Mouse (Mus musculus) forebrain, embryonic 14.5 days (tissue): ENCODE data around the gene Fat3. TPM values are rescaled to one million over a fixed set of nuclear protein-coding genes. Genes with fewer than 3 reads are reported as not detected.

Experiments
- ATAC-seq: fragments of 200-750 bp; cut with Nextera tagmentation; 2 replicates; pipeline ENCODE4 v1.8.0; 2017; ENCODE audit warnings: mild to moderate bottlenecking, moderate library complexity
- DNase-seq: peaks from one replicate; pipeline ENCODE4 v3.0.0-alpha.2; 2015; ENCODE audit warnings: low spot score
- H3K27ac ChIP-seq: fragments of 300-500 bp; sonication (generic); 2 replicates; pipeline ENCODE4 v1.5.1; 2014; ENCODE audit warnings: low read depth, mild to moderate bottlenecking, control low read depth, low read length, moderate library complexity
- H3K27me3 ChIP-seq: fragments of 300-500 bp; sonication (generic); replicated peaks from 2 replicates; pipeline ENCODE4 v1.6.1; 2014; ENCODE audit warnings: low read length, control low read depth, mixed read lengths; ENCODE audit not compliant: control insufficient read depth, insufficient read depth
- H3K36me3 ChIP-seq: fragments of 300-500 bp; sonication (generic); 2 replicates; pipeline ENCODE4 v1.6.1; 2014; ENCODE audit warnings: low read length, control low read depth; ENCODE audit not compliant: control insufficient read depth, insufficient read depth
- H3K4me1 ChIP-seq: fragments of 300-500 bp; sonication (generic); 2 replicates; pipeline ENCODE4 v1.6.1; 2014; ENCODE audit warnings: antibody characterized with exemption, low read length, control low read depth; ENCODE audit not compliant: control insufficient read depth, insufficient read depth
- H3K4me2 ChIP-seq: fragments of 300-500 bp; sonication (generic); 2 replicates; pipeline ENCODE4 v1.6.1; 2014; ENCODE audit warnings: mild to moderate bottlenecking, control low read depth, low read length
- H3K4me3 ChIP-seq: fragments of 300-500 bp; sonication (generic); 2 replicates; pipeline ENCODE4 v1.5.1; 2014; ENCODE audit warnings: low read depth, low read length, control low read depth
- H3K9ac ChIP-seq: fragments of 300-500 bp; sonication (generic); 2 replicates; pipeline ENCODE4 v1.6.1; 2014; ENCODE audit warnings: mild to moderate bottlenecking, low read length, control low read depth, moderate library complexity
- H3K9me3 ChIP-seq: fragments of 300-500 bp; sonication (generic); replicated peaks from 2 replicates; pipeline ENCODE4 v1.6.1; 2016; ENCODE audit warnings: low read length, control low read depth, mixed read lengths; ENCODE audit not compliant: control insufficient read depth
- WGBS: fragments of 180-500 bp; shearing (Covaris S2); extraction: QIAGEN DNeasy Blood & Tissue Kit; methylation state at CpG from one replicate; pipeline ENCODE4 v1.1.7; 2014; 5-methylcytosine and 5-hydroxymethylcytosine counted together
- polyA plus RNA-seq: library from polyadenylated mRNA; unstranded; fragments of >200 nt; fragmentation: Nextera tagmentation; extraction: Ambion mirVana; gene quantifications from 2 replicates; pipeline ENCODE4 v1.2.1, GENCODE M21; 2014

Fat3 gene
- polyA plus RNA-seq, 1 experiment from 2014 or later, result 12.2 TPM

GRCm38 (mm10) chr9:16036346-16036745, 464.7 kb downstream of the Fat3 start:
- Histone ChIP-seq H3K4me3 (no peak overlapping the region), H3K27ac (no peak overlapping the region), H3K4me1 (no peaks in the 10 kb centered on the region), H3K9ac (no peak overlapping the region), H3K36me3 (no peaks in the 10 kb centered on the region), H3K9me3 (no peaks in the 10 kb centered on the region), H3K27me3 (no peaks in the 10 kb centered on the region), H3K4me2 (no peak overlapping the region)
- DNase-seq, result peak; percentile 19
- 0 out of 2 replicates have a peak, but pooled peaks have one; percentile 34 for ATAC-seq

DNA sequence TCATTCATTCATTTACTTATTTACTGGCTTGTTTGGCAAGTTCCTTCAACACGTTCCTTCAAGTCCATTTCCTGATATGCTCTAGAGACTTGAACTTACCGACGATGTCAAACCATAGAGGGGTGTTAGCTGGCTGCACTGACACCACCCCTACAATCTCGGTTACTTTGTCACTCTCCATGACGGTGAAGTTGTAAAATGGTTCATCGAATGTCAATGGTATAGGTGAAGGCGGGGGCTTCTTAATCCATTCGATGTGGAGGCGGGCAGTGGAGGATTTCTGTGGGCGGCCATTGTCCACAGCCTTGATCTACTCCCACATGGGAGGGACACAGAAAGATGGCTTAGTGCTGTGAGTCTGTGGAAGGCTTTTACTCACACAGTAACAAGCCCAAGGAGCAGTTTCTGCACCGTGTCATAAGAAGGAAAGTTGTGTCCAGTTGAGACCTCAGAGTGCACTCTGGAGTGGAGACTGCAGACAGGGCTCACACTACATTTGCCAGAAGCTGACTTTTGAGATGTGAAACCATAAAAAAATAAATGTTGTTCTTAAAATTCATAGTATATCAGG, 471.3 kb downstream of the Fat3 start:
- WGBS, result 76% methylated on average over 11 of the region's 11 CpGs
- ATAC-seq (no peak), DNase-seq (no peak)
- no peak overlapping the region for H3K4me3 ChIP-seq
- no peaks in the 10 kb centered on the region for H3K27me3 ChIP-seq
- no peak overlapping the region for H3K27ac ChIP-seq
- no peaks in the 10 kb centered on the region for H3K9me3 ChIP-seq
- H3K9ac ChIP-seq, result no peak overlapping the region
- no peaks in the 10 kb centered on the region for H3K36me3 ChIP-seq
- peaks cover 12% of the 10 kb centered on the region for H3K4me1 ChIP-seq
- H3K4me2 ChIP-seq, result no peak overlapping the region

DNA sequence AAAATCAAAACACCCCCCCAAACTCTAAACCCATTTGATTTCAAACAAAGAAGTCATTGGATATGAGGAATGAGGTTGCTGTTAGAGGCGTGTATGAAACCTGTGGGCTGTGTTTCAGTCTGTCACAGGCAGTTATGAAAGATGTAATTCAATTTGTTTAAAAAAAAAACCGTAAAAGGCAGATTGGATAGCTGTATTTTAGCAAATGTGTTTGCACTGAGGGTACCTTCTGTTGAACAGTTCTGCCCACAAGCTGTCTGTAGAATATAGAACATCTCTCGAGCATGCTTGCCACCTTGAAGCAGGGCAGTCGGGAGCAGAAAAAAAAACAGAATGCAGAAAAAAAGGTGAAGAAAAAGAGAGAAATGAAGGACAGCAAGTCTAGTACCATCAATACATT, 472.0 kb downstream of the Fat3 start:
- 69% methylated on average over 4 of the region's 4 CpGs for WGBS
- DNase-seq, result peak; percentile 36
- H3K27ac ChIP-seq, result no peak overlapping the region

DNA sequence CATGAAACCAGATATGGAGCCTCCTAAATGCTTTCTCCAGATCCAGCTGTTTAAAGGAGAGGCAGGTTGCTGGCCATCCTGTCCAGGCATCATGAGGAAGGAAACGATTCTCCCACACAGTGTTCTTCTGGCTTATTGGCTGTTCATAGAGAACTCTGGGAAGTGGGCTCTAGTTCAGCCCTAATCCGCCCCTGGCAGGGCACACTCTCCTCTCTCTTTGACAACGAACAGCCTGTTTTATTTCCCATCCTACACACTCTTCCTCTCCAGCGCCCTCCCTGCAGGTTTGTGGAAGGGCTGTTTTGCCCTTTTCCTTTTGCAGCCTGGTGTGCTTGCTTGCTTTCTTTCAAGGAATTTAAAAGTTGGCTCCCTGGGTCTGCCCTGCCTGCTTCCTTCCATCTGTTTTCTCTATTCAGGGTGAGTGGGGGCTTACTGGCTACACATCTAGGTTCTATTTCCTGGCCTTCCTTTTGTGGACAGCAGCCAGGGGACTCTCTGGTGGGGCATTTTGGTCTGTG, 472.6 kb downstream of the Fat3 start:
- DNase-seq (peak; percentile 35), ATAC-seq (peak; percentile 47; the same call in 1 of the 2 replicates)
- H3K36me3 ChIP-seq, result no peaks in the 10 kb centered on the region
- WGBS, result 36% methylated on average over 4 of the region's 4 CpGs
- H3K4me1 ChIP-seq, result peaks cover 15% of the 10 kb centered on the region
- H3K27me3 ChIP-seq, result no peaks in the 10 kb centered on the region
- H3K9me3 ChIP-seq, result no peaks in the 10 kb centered on the region
- no peak overlapping the region for H3K4me2 ChIP-seq
- no peak overlapping the region for H3K4me3 ChIP-seq
- 0 out of 2 replicates have a peak overlapping the region, but pooled peaks have one; percentile 50 for H3K27ac ChIP-seq
- no peak overlapping the region for H3K9ac ChIP-seq

More for the DNA sequence above, 472.0 kb downstream of the Fat3 start:
- Histone ChIP-seq H3K4me2 (no peak overlapping the region), H3K9ac (no peak overlapping the region), H3K9me3 (no peaks in the 10 kb centered on the region), H3K36me3 (no peaks in the 10 kb centered on the region), H3K27me3 (no peaks in the 10 kb centered on the region), H3K4me3 (no peak overlapping the region), H3K4me1 (peaks cover 14% of the 10 kb centered on the region)
- peak; percentile 43; the same call in 1 of the 2 replicates for ATAC-seq

DNA sequence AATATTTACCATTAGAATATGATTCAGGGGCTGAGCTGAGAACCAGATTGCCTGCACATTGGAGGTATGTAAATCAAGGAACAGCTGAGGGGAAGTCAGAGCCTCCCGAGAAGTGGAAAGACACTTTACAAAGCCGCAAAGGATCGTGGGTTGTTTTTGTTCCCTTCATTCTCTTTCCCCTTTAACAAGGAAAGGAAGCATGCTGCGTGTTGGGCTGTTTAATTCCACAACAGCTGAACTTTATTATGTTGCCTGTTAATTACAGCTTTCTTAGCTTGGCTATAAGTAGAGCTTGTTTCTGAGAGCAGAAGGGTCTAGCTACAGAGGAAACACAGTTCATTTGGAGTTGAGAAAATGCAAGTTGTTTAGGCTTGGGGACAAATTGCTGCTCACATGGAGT, 475.0 kb downstream of the Fat3 start:
- H3K36me3 ChIP-seq, result no peaks in the 10 kb centered on the region
- no peak overlapping the region for H3K4me3 ChIP-seq
- H3K4me2 ChIP-seq, result no peak overlapping the region
- ATAC-seq, result peak; percentile 54
- no peak overlapping the region for H3K27ac ChIP-seq
- 12% methylated on average over 4 of the region's 4 CpGs for WGBS
- no peak overlapping the region for H3K9ac ChIP-seq
- peaks cover 15% of the 10 kb centered on the region for H3K4me1 ChIP-seq
- DNase-seq, result peak; percentile 74
- no peaks in the 10 kb centered on the region for H3K27me3 ChIP-seq
- H3K9me3 ChIP-seq, result no peaks in the 10 kb centered on the region

DNA sequence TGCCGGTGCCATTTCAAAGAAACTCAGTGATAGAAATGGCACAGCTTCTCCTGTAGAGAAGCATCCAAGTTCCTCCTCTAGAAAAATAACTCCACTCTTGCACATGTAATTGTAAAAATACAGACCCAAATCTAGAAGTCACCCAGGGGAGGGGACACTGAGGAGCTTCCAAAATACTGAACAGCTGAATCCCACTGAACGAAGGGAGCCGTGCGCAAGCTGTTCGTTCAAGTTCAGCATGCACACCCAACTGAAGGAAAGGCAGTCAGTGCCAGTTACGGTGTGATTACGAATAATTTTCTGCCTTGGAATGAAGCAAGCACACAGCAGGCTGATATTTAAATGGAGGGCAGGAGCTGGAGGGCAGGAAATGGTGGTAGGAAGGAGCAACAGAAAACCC, 476.4 kb downstream of the Fat3 start:
- Histone ChIP-seq H3K36me3 (no peaks in the 10 kb centered on the region), H3K4me2 (no peak overlapping the region), H3K9ac (no peak overlapping the region), H3K27ac (no peak overlapping the region), H3K9me3 (no peaks in the 10 kb centered on the region), H3K4me3 (no peak overlapping the region), H3K27me3 (no peaks in the 10 kb centered on the region), H3K4me1 (peaks cover 15% of the 10 kb centered on the region)
- WGBS, result 69% methylated on average over 7 of the region's 7 CpGs
- DNase-seq, result peak; percentile 58
- ATAC-seq, result no peak

DNA sequence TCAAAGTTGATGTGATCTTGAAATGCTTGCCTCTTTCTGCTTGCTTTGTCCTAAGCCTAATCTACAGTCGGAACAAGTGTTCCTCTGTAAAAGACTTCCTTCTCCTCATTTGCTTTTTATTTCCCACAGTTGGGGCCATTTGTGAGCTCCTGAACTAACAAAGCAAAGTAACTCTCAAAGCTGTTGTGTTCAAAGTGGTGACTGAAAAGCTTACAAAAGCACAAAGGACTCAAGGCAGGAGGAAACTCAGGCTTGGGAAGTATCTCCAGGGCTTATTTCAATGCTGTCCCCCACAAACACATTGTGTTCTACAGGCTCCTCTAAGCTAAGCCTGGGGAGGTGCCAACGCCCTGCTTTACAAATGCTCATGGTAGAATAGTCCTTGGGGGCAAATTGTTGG, 487.0 kb downstream of the Fat3 start:
- WGBS, result 1% methylated on average over 2 of the region's 2 CpGs
- no peak overlapping the region for H3K27ac ChIP-seq
- no peak overlapping the region for H3K9ac ChIP-seq
- peak; percentile 87 for DNase-seq
- peak; percentile 93 for ATAC-seq
- H3K4me2 ChIP-seq, result no peak overlapping the region
- H3K4me3 ChIP-seq, result no peak overlapping the region
- no peaks in the 10 kb centered on the region for H3K27me3 ChIP-seq
- no peaks in the 10 kb centered on the region for H3K9me3 ChIP-seq
- H3K36me3 ChIP-seq, result no peaks in the 10 kb centered on the region
- H3K4me1 ChIP-seq, result no peaks in the 10 kb centered on the region

DNA sequence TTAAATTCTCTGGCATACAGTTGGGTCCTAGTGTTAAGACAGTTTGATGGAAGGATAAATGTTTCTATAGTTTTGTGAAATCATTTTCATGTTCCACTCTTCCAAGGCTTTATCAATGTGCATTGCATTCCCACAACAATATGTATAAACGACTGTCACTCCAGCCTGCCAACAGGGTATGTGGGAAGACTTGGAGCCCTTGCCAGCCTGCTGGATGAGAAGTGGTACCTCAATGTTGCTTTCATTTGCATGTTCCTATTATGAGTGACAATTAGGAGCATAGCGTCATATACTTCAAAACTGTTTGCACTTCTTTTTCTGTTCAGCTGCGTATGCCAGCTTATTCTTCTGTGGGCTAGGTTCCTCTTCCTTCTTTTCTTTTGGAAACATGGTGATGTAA, 489.7 kb downstream of the Fat3 start:
- Histone ChIP-seq H3K9me3 (no peaks in the 10 kb centered on the region), H3K4me1 (no peaks in the 10 kb centered on the region), H3K36me3 (no peaks in the 10 kb centered on the region; the same call in 1 of the 2 replicates), H3K27me3 (no peaks in the 10 kb centered on the region), H3K9ac (no peak overlapping the region), H3K4me2 (no peak overlapping the region), H3K27ac (no peak overlapping the region), H3K4me3 (no peak overlapping the region)
- DNase-seq (peak; percentile 18), ATAC-seq (no peak)
- 86% methylated on average over 3 of the region's 3 CpGs for WGBS

GRCm38 (mm10) chr9:16007516-16007915, 493.6 kb downstream of the Fat3 start:
- no peaks in the 10 kb centered on the region for H3K9me3 ChIP-seq
- no peaks in the 10 kb centered on the region for H3K27me3 ChIP-seq
- no peaks in the 10 kb centered on the region; the same call in 1 of the 2 replicates for H3K36me3 ChIP-seq
- DNase-seq (no peak), ATAC-seq (no peak)
- no peak overlapping the region for H3K9ac ChIP-seq
- H3K4me1 ChIP-seq, result no peaks in the 10 kb centered on the region
- H3K4me2 ChIP-seq, result no peak overlapping the region
- no peak overlapping the region for H3K27ac ChIP-seq
- 92% methylated on average over 5 of the region's 5 CpGs for WGBS
- H3K4me3 ChIP-seq, result no peak overlapping the region
